Mouse (Mus musculus) B cell, adult 67 days (primary cell): ENCODE data around the gene Lrrc61. TPM values are rescaled to one million over a fixed set of nuclear protein-coding genes. Genes with fewer than 3 reads are reported as not detected.

Experiments used
- total RNA-seq, 2 experiments: library from RNA; stranded (reverse); gene quantifications; 4 replicates each; pipeline ENCODE4 v1.2.4; 2023

Gene Lrrc61
- total RNA-seq = 10 to 100 TPM; 45.3 to 55.6 TPM

DNA sequence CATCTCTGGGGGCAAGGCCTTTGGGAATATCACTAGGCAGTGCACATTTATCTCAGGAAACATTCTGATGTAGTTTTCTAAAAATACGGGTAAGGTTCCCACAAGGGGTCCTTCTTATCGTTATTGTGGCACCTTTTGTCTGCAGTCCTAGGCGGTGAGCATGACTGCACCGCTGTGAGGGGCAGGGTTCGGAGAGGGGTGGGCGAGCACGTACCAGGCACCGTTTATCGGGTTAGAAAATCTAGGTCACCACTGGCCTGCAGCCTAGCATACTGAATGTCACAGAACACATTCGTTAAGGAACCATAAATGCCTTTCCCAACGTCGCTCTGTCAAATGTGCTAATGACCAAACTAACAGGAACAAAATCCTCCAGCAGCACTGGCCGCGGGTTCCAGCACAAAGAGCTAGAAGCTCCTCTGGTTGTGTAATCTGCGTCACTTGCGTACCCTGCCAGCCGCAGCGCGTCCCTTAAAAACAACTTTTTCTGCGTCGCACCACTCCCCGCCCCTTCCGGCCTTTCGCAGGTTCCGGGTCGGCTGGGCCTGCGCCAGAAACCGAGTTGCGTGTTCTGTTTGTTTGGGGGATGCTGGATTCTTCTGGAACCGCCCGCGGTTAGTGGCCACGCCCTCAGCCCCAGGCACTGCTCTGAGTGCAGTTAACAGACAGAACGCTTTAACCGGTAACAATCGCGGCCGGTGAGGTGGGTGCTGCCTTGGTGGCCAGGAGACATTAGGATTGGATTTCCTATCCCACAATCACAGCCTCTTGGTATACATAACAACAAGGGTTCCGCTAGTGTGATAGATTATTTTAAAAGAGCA, at the start of gene Lrrc61:
Lrrc61 (plus strand) TSS at position 517 of the 824 bp plus-strand sequence.

DNA sequence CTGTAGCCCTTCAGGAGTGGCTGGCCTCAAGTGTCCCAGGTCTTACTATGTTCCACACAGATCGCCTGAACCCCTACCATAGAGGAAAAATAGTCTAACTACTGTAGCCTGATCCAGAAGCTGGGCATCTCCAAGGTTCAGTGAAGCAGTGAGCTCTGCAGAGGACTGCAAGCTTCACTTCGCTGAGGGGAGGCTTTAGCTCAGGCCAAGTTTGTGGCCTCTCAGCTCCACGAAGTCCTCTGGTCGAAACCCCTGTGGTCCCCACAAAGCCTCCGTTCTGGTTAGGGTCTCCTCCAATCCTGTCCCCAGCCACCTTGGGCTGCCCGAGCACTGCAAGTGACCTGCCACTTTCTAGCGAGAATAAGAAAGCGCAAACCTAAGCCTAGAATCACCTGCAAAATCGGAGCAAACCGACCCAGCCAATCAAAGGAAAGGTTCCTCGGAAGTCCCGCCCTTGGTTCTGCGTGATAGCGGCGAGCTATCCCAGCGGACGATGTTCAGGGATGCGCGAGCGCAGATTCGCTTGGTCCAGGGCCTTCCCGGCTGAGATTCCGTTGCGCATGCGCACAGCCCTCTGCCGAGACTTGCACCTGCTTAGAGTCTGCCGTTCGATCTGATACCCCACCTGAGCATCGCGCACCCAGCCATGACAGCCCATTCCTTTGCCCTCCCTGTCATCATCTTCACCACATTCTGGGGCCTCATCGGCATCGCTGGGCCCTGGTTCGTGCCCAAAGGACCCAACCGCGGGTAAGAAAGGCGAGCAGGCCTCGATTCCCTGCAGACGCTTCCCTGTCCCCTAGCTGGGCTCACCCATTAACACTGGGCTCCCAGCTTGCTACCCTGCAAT, 17.3 kb upstream of the Lrrc61 start, which contains the start of gene Atp6v0e2:
Atp6v0e2 (plus strand) TSS at position 511 of the 850 bp plus-strand sequence.

DNA sequence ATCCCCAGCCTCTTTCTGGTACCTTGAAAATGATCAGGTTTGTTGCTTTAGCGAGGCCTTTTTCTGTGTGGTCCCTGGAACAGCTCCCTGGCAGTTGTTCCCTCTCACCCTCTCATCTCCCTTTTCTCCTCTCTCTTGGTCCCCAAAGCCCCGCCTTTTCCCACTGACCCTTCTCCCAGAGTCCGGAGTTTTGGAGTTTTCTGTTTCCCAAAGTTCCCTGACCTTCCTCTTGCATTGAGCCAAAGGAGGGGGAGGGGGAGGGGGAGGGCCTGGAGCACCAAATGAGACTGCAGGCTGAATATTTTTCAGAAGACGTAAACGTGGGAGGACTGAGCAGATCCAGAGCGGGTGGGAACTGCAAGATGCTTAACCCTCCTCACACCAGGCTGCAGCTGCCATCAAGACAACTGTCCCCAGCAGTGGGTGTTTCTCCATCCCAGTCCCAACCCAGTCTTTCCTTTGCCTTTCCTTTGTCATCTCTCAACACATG, 18.0 kb downstream of the Lrrc61 start, which contains the start of gene Rarres2:
Rarres2 (minus strand) TSS at position 218 of the 490 bp plus-strand sequence.

DNA sequence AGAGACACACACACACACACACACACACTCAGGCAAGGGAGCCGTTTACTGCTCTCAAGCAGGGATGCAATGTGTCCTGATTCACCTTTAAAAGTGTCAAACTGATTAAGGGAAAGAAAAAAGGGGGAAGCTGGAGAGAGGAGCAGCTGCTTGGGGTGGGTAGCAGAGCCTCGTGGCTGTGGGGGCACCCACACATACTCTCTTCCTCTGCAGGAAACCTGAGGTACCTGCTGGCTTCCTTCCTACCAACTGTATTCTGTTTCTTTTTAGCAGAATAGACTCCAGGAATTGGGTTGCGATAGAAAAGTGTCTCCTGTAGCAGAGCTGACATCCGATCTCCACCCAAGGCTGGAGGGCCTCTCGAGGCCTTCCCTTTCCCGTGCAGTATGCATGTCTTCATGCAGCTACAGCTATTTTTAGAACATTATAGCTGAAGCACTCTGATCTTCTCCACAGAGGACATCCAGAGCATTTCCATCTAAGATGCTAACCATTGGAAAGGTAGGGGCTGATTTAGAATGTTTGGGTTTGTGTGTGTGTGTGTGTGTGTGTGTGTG, 34.7 kb downstream of the Lrrc61 start, which contains the start of gene Gm45021:
Gm45021 (plus strand) TSS at position 417 of the 557 bp plus-strand sequence.

DNA sequence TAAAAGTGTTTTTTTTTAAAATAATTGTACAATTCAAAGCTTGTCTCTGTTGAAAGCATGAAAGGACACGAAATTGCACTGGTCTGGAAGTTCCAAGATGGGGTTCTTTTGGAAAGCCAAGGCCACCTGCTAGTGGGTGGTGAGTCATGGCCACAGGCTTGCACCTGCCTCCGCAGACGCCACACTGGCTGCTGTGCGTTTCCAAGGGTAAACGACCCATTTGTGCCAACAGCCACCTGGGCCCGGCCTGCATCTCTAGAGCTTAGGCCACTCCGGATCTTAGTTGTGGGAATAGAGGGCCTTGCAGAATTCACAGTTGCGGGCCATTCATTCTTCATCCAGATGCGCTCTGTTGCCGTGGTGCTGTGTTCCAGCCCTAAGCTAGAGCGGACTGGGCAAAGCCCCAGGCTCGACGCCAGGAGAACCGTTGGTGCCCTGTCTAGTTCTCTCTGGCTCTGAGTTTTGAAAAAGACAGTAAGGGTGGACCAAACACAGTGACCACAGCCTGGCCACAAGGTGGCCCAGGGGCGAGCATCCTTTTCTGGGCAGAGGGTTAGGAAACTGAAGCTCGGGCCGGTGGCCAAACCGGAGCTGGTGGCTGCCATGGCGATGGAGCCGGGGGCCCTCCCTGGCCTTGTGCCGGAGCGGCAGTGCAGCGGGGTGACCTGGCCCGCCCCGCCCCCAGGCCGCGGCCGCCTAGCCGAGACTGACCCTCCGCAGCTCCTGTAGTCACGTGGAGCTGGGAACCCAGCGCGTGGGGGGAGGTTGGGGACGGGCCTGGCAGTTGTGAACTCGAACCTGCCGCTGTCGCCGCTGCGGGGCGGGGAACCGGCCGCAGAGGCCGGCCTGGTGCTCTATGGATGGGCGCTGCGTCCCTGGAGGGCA, 38.8 kb downstream of the Lrrc61 start, which contains the start of the genes Repin1 and Gm44965:
Repin1 (plus strand) TSS at position 726 of the 885 bp plus-strand sequence.
Gm44965 (plus strand) TSS at position 784 of the 885 bp plus-strand sequence.

DNA sequence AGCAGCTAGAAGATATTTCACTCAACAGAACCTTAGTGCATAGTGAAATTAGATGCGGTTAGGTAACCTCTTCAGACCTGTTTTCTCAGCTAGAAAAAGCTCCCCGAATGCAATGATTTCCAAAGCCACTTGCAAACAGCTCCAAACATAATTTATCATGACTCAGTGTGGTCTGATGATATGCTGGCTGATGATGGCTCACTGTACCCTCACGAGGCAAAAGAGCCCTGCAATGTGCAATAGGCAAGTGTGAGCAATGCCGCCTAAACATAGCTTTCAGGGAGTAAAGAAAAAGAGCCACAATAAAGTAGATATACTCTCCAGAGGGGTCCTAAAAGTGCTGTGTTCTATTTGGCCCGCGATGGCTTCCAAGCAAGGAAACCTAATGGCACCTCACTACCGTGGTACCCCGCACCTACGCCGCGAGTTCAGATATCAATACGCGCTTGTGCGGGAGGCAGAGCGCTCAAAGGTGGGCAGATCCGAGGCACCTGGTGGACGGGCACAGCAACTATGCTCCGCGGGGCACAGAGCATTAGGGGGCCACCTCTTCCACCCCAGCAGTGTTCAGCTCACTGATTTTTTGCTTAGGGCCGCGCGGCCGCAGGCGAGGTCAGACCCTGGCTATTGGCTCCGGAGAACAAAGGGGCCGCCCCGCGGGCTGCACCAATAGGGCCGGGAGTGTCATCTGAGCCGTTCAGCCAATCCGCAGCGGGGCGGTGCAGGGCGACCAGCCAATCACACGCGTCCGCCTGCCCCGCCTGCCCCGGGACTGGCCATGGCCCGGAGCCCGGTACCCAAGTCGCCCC, 46.9 kb downstream of the Lrrc61 start, which contains the start of gene Zfp775:
Zfp775 (plus strand) TSS at position 793 of the 809 bp plus-strand sequence.

Other genes starting within 250 kb of the Lrrc61 start
- 10 to 100 TPM; 21.9 to 34.4 TPM for gene Krba1, start 159.2 kb upstream of the Lrrc61 start, total RNA-seq
- 10 to 100 TPM in 1 of 2 experiments, 1 to 10 TPM in 1; 7.2 to 11.6 TPM for gene Zfp467, start 109.0 kb upstream of the Lrrc61 start, total RNA-seq
- under 1 TPM in 1 of 2 experiments, not detected in 1; 0.24 TPM for gene Sspo, start 106.6 kb upstream of the Lrrc61 start, total RNA-seq
- under 1 TPM; 0.30 to 0.41 TPM for gene Atp6v0e2, start 17.2 kb upstream of the Lrrc61 start, total RNA-seq
- gene Rarres2, start 18.0 kb downstream of the Lrrc61 start, total RNA-seq = not detected
- gene Gm45021, start 34.8 kb downstream of the Lrrc61 start, total RNA-seq = not detected
- gene Repin1, start 39.1 kb downstream of the Lrrc61 start, total RNA-seq = 1 to 10 TPM; 8.4 to 8.9 TPM
- not detected for gene Gm44965, start 39.1 kb downstream of the Lrrc61 start, total RNA-seq
- gene Zfp775, start 47.3 kb downstream of the Lrrc61 start, total RNA-seq = 1 to 10 TPM; 4.8 to 7.1 TPM
- under 1 TPM; 0.35 to 0.42 TPM for gene AI854703, start 72.0 kb downstream of the Lrrc61 start, total RNA-seq
- 100 to 1,000 TPM; 137 to 176 TPM for gene Gimap8, start 92.4 kb downstream of the Lrrc61 start, total RNA-seq
- 10 to 100 TPM; 75.8 to 78.6 TPM for gene Gimap9, start 121.3 kb downstream of the Lrrc61 start, total RNA-seq
- 100 to 1,000 TPM; 146 to 200 TPM for gene Gimap4, start 129.8 kb downstream of the Lrrc61 start, total RNA-seq
- gene Gimap6, start 153.4 kb downstream of the Lrrc61 start, total RNA-seq = 1,000 to 10,000 TPM; 1,476 to 1,529 TPM
- 10 to 100 TPM; 41.2 to 94.2 TPM for gene Gm28053, start 163.8 kb downstream of the Lrrc61 start, total RNA-seq
- 100 to 1,000 TPM; 119 to 135 TPM for gene Gimap7, start 163.8 kb downstream of the Lrrc61 start, total RNA-seq
- gene Gimap1, start 184.3 kb downstream of the Lrrc61 start, total RNA-seq = 100 to 1,000 TPM; 170 to 239 TPM
- 100 to 1,000 TPM; 121 to 177 TPM for gene Gimap5, start 191.4 kb downstream of the Lrrc61 start, total RNA-seq
- 100 to 1,000 TPM; 216 to 241 TPM for gene Gimap3, start 216.1 kb downstream of the Lrrc61 start, total RNA-seq